Mouse (Mus musculus) heart, postnatal 0 days (tissue): ENCODE measurements around the gene Fam24b.
A peak's percentile ranks its signal among the peaks of the same experiment; 100 is the strongest.

Experiments used
- CTCF ChIP-seq: IDR thresholded peaks from 2 replicates; pipeline ENCODE4 v1.5.1; 2016; ENCODE audit warnings: antibody characterized with exemption, control low read depth, low read depth
- EP300 ChIP-seq: IDR thresholded peaks from 2 replicates; pipeline ENCODE4 v1.6.1; 2016; ENCODE audit warnings: antibody characterized with exemption, low read depth

- TF ChIP-seq CTCF: peak; percentile 92
- no peak for TF ChIP-seq EP300
These were observed 41.5 kb upstream of the Fam24b start, which contains the start of gene Pstk for GRCm38 (mm10) chr7:131370648-131371469.
